Mouse (Mus musculus) heart, postnatal 0 days (tissue): ENCODE data around the gene Lsm12.

Experiments used
- CTCF ChIP-seq: IDR thresholded peaks from 2 replicates; pipeline ENCODE4 v1.5.1; 2016; ENCODE audit warnings: antibody characterized with exemption, control low read depth, low read depth
- EP300 ChIP-seq: IDR thresholded peaks from 2 replicates; pipeline ENCODE4 v1.6.1; 2016; ENCODE audit warnings: antibody characterized with exemption, low read depth

DNA sequence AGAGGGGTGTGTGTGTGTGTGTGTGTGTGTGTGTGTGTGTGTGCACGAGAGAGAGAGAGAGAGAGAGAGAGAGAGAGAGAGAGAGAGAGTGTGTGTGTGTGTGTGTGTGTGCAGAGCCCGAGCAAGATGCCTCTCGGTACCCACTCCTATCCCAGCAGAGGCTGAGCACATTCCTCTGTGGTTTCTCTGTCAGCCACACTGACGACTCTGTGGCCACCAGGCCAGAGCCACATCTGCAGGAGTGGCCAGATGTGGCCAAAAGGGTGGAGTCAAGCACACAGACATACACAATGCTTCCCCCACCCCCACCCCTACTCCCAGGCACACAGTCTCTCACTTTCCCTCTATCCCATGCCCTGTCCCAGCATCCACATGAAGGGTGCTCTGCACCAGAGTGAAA, 23.8 kb upstream of the Lsm12 start:
- TF ChIP-seq CTCF: no peak
- TF ChIP-seq EP300: no peak
